Mouse (Mus musculus): ENCODE data around the gene M1ap. TPM values are rescaled to one million over a fixed set of nuclear protein-coding genes. Genes with fewer than 3 reads are reported as not detected.

M1ap gene
- total RNA-seq, 1 experiment: 6.8 TPM

DNA sequence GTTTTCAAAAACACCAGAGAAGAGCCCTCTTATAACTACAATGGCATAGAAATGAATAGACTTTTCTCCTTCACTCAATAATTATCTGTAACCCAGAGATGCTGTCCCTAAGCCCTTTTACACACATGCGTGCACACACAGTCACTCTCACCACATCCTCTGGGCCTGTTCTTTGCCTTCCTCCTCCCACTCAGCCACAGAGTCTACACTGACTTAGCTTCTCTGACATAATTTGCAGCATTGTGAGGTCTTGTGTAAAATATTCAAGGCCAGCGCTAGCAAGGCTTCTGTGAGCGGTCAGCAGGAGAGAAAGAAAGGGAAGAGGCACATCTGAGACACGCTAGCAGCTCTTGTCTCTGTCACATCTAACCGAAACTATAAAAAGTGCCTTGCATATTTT, 66.7 kb downstream of the M1ap start:
- no peak overlapping the region for H3K4me3 ChIP-seq (ENCODE audit: insufficient read depth in 1 of 2, low read depth in 1 of 2, low read length in 2 of 2, poor library complexity in 1 of 2, severe bottlenecking in 1 of 2)
- in situ Hi-C loops (cut with MboI; ENCODE audit: low sequenced_read_pairs in 2 of 2, unreplicated experiment in 2 of 2): no loop called here
- H3K9me3 ChIP-seq (ENCODE audit: control insufficient read depth, insufficient read depth, low read depth, low read length): peaks cover 11% of the 10 kb centered on the region
- no peaks in the 10 kb centered on the region for H3K36me3 ChIP-seq (ENCODE audit: control insufficient read depth, insufficient read depth, low read length, poor library complexity, severe bottlenecking)
- DNase-seq (ENCODE audit: low read depth, low spot score): no peak
- H3K9ac ChIP-seq (ENCODE audit: insufficient read depth, low read depth, low read length, poor library complexity, severe bottlenecking): no peak overlapping the region
- no peak for TF ChIP-seq ZC3H11A (IDR thresholded peaks at IDR 0.05; ENCODE audit: borderline replicate concordance, low read depth, low read length)
- no peak for TF ChIP-seq ZNF384 (IDR thresholded peaks at IDR 0.05; ENCODE audit: low read depth, low read length)
- TF ChIP-seq CHD2 (IDR thresholded peaks at IDR 0.05; ENCODE audit: low read depth, low read length): no peak
- no peak for TF ChIP-seq MAFK (IDR thresholded peaks at IDR 0.05; ENCODE audit: insufficient read depth, low read depth, low read length)
- TF ChIP-seq HCFC1 (IDR thresholded peaks at IDR 0.05; ENCODE audit: borderline replicate concordance, insufficient read depth, low read length): no peak
- H3K27ac ChIP-seq (ENCODE audit: insufficient read depth, low read depth, low read length, poor library complexity, severe bottlenecking): no peak overlapping the region
- H3K4me1 ChIP-seq (ENCODE audit: control insufficient read depth in 2 of 2, insufficient read depth in 2 of 2, low read length in 2 of 2, poor library complexity in 1 of 2): no peaks in the 10 kb centered on the region

GRCm38 (mm10) chr6:83014482-83015466, 68.1 kb downstream of the M1ap start:
- TF ChIP-seq HCFC1 (IDR thresholded peaks at IDR 0.05; ENCODE audit: borderline replicate concordance, insufficient read depth, low read length) (no peak), MAFK (IDR thresholded peaks at IDR 0.05; ENCODE audit: insufficient read depth, low read depth, low read length) (no peak), ZC3H11A (IDR thresholded peaks at IDR 0.05; ENCODE audit: borderline replicate concordance, low read depth, low read length) (no peak), CHD2 (IDR thresholded peaks at IDR 0.05; ENCODE audit: low read depth, low read length) (no peak), ZNF384 (IDR thresholded peaks at IDR 0.05; ENCODE audit: low read depth, low read length) (no peak)
- peaks cover 11% of the 10 kb centered on the region for H3K9me3 ChIP-seq (ENCODE audit: control insufficient read depth, insufficient read depth, low read depth, low read length)
- in situ Hi-C loops (cut with MboI; ENCODE audit: low sequenced_read_pairs in 2 of 2, unreplicated experiment in 2 of 2): no loop called here
- no peak overlapping the region for H3K4me3 ChIP-seq (ENCODE audit: insufficient read depth in 1 of 2, low read depth in 1 of 2, low read length in 2 of 2, poor library complexity in 1 of 2, severe bottlenecking in 1 of 2)
- H3K9ac ChIP-seq (ENCODE audit: insufficient read depth, low read depth, low read length, poor library complexity, severe bottlenecking): no peak overlapping the region
- H3K36me3 ChIP-seq (ENCODE audit: control insufficient read depth, insufficient read depth, low read length, poor library complexity, severe bottlenecking): no peaks in the 10 kb centered on the region
- DNase-seq (ENCODE audit: low read depth, low spot score): no peak
- no peaks in the 10 kb centered on the region for H3K4me1 ChIP-seq (ENCODE audit: control insufficient read depth in 2 of 2, insufficient read depth in 2 of 2, low read length in 2 of 2, poor library complexity in 1 of 2)
- H3K27ac ChIP-seq (ENCODE audit: insufficient read depth, low read depth, low read length, poor library complexity, severe bottlenecking): no peak overlapping the region

DNA sequence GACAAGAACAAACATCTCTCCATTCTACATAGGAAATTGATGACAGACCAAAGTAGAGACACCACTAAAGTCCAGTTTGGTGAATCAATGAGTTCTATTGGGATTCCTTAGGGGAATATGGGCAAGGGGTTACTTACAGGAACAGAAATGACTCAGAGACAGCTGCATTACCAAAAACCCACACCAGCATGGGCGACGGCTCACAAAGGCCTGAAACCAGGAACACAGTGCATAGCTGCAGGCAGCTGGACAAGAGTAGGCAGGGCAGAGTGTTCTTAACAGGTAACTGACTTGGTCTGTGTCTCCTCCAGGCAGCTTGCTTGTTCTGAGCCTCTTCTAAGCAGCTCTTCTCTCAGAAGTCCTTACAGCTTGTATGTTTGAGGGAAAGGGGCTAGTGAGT, 69.0 kb downstream of the M1ap start:
- Histone ChIP-seq H3K4me3 (ENCODE audit: insufficient read depth in 1 of 2, low read depth in 1 of 2, low read length in 2 of 2, poor library complexity in 1 of 2, severe bottlenecking in 1 of 2) (no peak overlapping the region), H3K36me3 (ENCODE audit: control insufficient read depth, insufficient read depth, low read length, poor library complexity, severe bottlenecking) (no peaks in the 10 kb centered on the region), H3K9ac (ENCODE audit: insufficient read depth, low read depth, low read length, poor library complexity, severe bottlenecking) (no peak overlapping the region), H3K9me3 (ENCODE audit: control insufficient read depth, insufficient read depth, low read depth, low read length) (peaks cover 11% of the 10 kb centered on the region), H3K27ac (ENCODE audit: insufficient read depth, low read depth, low read length, poor library complexity, severe bottlenecking) (no peak overlapping the region), H3K4me1 (ENCODE audit: control insufficient read depth in 2 of 2, insufficient read depth in 2 of 2, low read length in 2 of 2, poor library complexity in 1 of 2) (no peaks in the 10 kb centered on the region)
- in situ Hi-C loops (cut with MboI; ENCODE audit: low sequenced_read_pairs in 2 of 2, unreplicated experiment in 2 of 2): no loop called here
- no peak for DNase-seq (ENCODE audit: low read depth, low spot score)
- TF ChIP-seq MAFK (IDR thresholded peaks at IDR 0.05; ENCODE audit: insufficient read depth, low read depth, low read length) (no peak), ZC3H11A (IDR thresholded peaks at IDR 0.05; ENCODE audit: borderline replicate concordance, low read depth, low read length) (no peak), HCFC1 (IDR thresholded peaks at IDR 0.05; ENCODE audit: borderline replicate concordance, insufficient read depth, low read length) (no peak), ZNF384 (IDR thresholded peaks at IDR 0.05; ENCODE audit: low read depth, low read length) (no peak), CHD2 (IDR thresholded peaks at IDR 0.05; ENCODE audit: low read depth, low read length) (no peak)

GRCm38 (mm10) chr6:83017190-83017589, 70.5 kb downstream of the M1ap start:
- in situ Hi-C loops (cut with MboI; ENCODE audit: low sequenced_read_pairs in 2 of 2, unreplicated experiment in 2 of 2): no loop called here
- TF ChIP-seq CHD2 (IDR thresholded peaks at IDR 0.05; ENCODE audit: low read depth, low read length): no peak
- TF ChIP-seq ZNF384 (IDR thresholded peaks at IDR 0.05; ENCODE audit: low read depth, low read length): no peak
- TF ChIP-seq HCFC1 (IDR thresholded peaks at IDR 0.05; ENCODE audit: borderline replicate concordance, insufficient read depth, low read length): no peak
- no peak for TF ChIP-seq ZC3H11A (IDR thresholded peaks at IDR 0.05; ENCODE audit: borderline replicate concordance, low read depth, low read length)
- no peak for TF ChIP-seq MAFK (IDR thresholded peaks at IDR 0.05; ENCODE audit: insufficient read depth, low read depth, low read length)
- no peaks in the 10 kb centered on the region for H3K36me3 ChIP-seq (ENCODE audit: control insufficient read depth, insufficient read depth, low read length, poor library complexity, severe bottlenecking)
- H3K9me3 ChIP-seq (ENCODE audit: control insufficient read depth, insufficient read depth, low read depth, low read length): peaks cover 3% of the 10 kb centered on the region; the same call in 1 of the 2 replicates
- no peak overlapping the region for H3K27ac ChIP-seq (ENCODE audit: insufficient read depth, low read depth, low read length, poor library complexity, severe bottlenecking)
- H3K4me1 ChIP-seq (ENCODE audit: control insufficient read depth in 2 of 2, insufficient read depth in 2 of 2, low read length in 2 of 2, poor library complexity in 1 of 2): no peaks in the 10 kb centered on the region
- no peak overlapping the region for H3K4me3 ChIP-seq (ENCODE audit: insufficient read depth in 1 of 2, low read depth in 1 of 2, low read length in 2 of 2, poor library complexity in 1 of 2, severe bottlenecking in 1 of 2)
- DNase-seq (ENCODE audit: low read depth, low spot score): no peak
- H3K9ac ChIP-seq (ENCODE audit: insufficient read depth, low read depth, low read length, poor library complexity, severe bottlenecking): no peak overlapping the region

All from ES-E14 (cell line).